Mouse (Mus musculus): ENCODE results near the gene Npb. TPM values are rescaled to one million over a fixed set of nuclear protein-coding genes. Genes with fewer than 3 reads are reported as not detected.
"Not testable (repeated sequence)": the region's sequence is repeated elsewhere in the genome, so short reads cannot be mapped to it uniquely, and the experiment has no call there.

Gene Npb
- polyA plus RNA-seq, 1 experiment from 2014 or later: 3.6 TPM

GRCm38 (mm10) chr11:120582982-120583293 lies 25.3 kb upstream of the Npb start:
- H3K27ac ChIP-seq (ENCODE audit: low read depth, low read length); H3K9ac ChIP-seq (ENCODE audit: low read depth, low read length); H3K4me3 ChIP-seq (ENCODE audit: low read depth, low read length); ATAC-seq (replicated peaks; ENCODE audit: low FRiP score); H3K27me3 ChIP-seq (replicated peaks; ENCODE audit: control insufficient read depth, insufficient read depth, low read length); DNase-seq (ENCODE audit: low spot score); H3K4me2 ChIP-seq; H3K9me3 ChIP-seq (ENCODE audit: control insufficient read depth, low read length): not testable (repeated sequence)
- H3K4me1 ChIP-seq (replicated peaks; ENCODE audit: control insufficient read depth, insufficient read depth, low read length): peaks cover 25% of the 10 kb centered on the region
- 90% methylated on average over 2 of the region's 2 CpGs for WGBS
- H3K36me3 ChIP-seq (ENCODE audit: control insufficient read depth, insufficient read depth, low read length): peaks cover 55% of the 10 kb centered on the region

GRCm38 (mm10) chr11:120583937-120584336 lies 24.3 kb upstream of the Npb start:
- ATAC-seq (replicated peaks; ENCODE audit: low FRiP score) (no peak), DNase-seq (ENCODE audit: low spot score) (no peak)
- Histone ChIP-seq H3K9ac (ENCODE audit: low read depth, low read length) (no peak overlapping the region), H3K4me3 (ENCODE audit: low read depth, low read length) (no peak overlapping the region), H3K36me3 (ENCODE audit: control insufficient read depth, insufficient read depth, low read length) (peaks cover 54% of the 10 kb centered on the region), H3K4me2 (no peak overlapping the region), H3K27ac (ENCODE audit: low read depth, low read length) (no peak overlapping the region), H3K4me1 (replicated peaks; ENCODE audit: control insufficient read depth, insufficient read depth, low read length) (peaks cover 25% of the 10 kb centered on the region), H3K27me3 (replicated peaks; ENCODE audit: control insufficient read depth, insufficient read depth, low read length) (no peaks in the 10 kb centered on the region), H3K9me3 (ENCODE audit: control insufficient read depth, low read length) (peaks cover 4% of the 10 kb centered on the region)
- 97% methylated on average over 1 of the region's 1 CpGs for WGBS

DNA sequence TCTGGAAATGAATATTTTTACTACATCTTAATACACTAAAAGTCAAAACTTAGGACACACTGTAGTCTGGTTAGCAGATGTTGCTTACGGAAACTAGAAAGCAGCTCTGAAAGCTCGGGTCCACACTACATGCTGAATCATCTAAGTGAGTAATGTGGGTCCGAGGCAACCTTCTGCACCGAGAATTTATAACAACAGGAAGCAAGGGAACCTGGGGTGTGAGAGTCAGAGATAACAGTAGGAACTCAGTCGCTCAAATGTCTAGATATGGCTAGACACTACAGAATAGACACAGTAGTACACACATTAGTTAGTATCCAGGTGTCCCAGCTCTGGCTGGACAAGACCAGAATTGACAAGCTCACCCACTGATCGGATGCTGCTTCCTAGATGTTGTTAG lies 19.7 kb upstream of the Npb start:
- peaks cover 4% of the 10 kb centered on the region for H3K9me3 ChIP-seq (ENCODE audit: control insufficient read depth, low read length)
- H3K27ac ChIP-seq (ENCODE audit: low read depth, low read length): peak overlapping the region; percentile 26; the same call in 1 of the 2 replicates
- no peaks in the 10 kb centered on the region for H3K27me3 ChIP-seq (replicated peaks; ENCODE audit: control insufficient read depth, insufficient read depth, low read length)
- peak; percentile 71 for ATAC-seq (replicated peaks; ENCODE audit: low FRiP score)
- H3K9ac ChIP-seq (ENCODE audit: low read depth, low read length): no peak overlapping the region
- no peak for DNase-seq (ENCODE audit: low spot score)
- WGBS: 51% methylated on average over 6 of the region's 6 CpGs
- peaks cover 74% of the 10 kb centered on the region for H3K36me3 ChIP-seq (ENCODE audit: control insufficient read depth, insufficient read depth, low read length)
- peaks cover 7% of the 10 kb centered on the region for H3K4me1 ChIP-seq (replicated peaks; ENCODE audit: control insufficient read depth, insufficient read depth, low read length)
- no peak overlapping the region for H3K4me2 ChIP-seq
- no peak overlapping the region for H3K4me3 ChIP-seq (ENCODE audit: low read depth, low read length)

GRCm38 (mm10) chr11:120597240-120598235 lies 10.7 kb upstream of the Npb start:
- Histone ChIP-seq H3K4me1 (replicated peaks; ENCODE audit: control insufficient read depth, insufficient read depth, low read length) (peaks cover 24% of the 10 kb centered on the region), H3K4me2 (peak overlapping the region; percentile 97), H3K27ac (ENCODE audit: low read depth, low read length) (peak overlapping the region; percentile 97), H3K27me3 (replicated peaks; ENCODE audit: control insufficient read depth, insufficient read depth, low read length) (no peaks in the 10 kb centered on the region), H3K9ac (ENCODE audit: low read depth, low read length) (peak overlapping the region; percentile 100), H3K4me3 (ENCODE audit: low read depth, low read length) (peak overlapping the region; percentile 100), H3K36me3 (ENCODE audit: control insufficient read depth, insufficient read depth, low read length) (peaks cover 46% of the 10 kb centered on the region), H3K9me3 (ENCODE audit: control insufficient read depth, low read length) (no peaks in the 10 kb centered on the region)
- DNase-seq (ENCODE audit: low spot score) (no peak), ATAC-seq (replicated peaks; ENCODE audit: low FRiP score) (peak; percentile 29)
- WGBS: 3% methylated on average over 88 of the region's 99 CpGs

- Histone ChIP-seq H3K9me3 (ENCODE audit: control insufficient read depth, low read length) (no peaks in the 10 kb centered on the region), H3K27ac (ENCODE audit: low read depth, low read length) (peak within 1 kb of the TSS; percentile 97), H3K36me3 (ENCODE audit: control insufficient read depth, insufficient read depth, low read length) (peaks cover 38% of the 10 kb centered on the region), H3K4me2 (peak within 1 kb of the TSS; percentile 97), H3K9ac (ENCODE audit: low read depth, low read length) (peak within 1 kb of the TSS; percentile 100), H3K4me3 (ENCODE audit: low read depth, low read length) (peak within 1 kb of the TSS; percentile 100), H3K4me1 (replicated peaks; ENCODE audit: control insufficient read depth, insufficient read depth, low read length) (peaks cover 30% of the 10 kb centered on the region), H3K27me3 (replicated peaks; ENCODE audit: control insufficient read depth, insufficient read depth, low read length) (no peaks in the 10 kb centered on the region)
- ATAC-seq (replicated peaks; ENCODE audit: low FRiP score) (peak; percentile 98), DNase-seq (ENCODE audit: low spot score) (peak; percentile 94)
- under 1% methylated on average over 88 of the region's 88 CpGs for WGBS
Observed at GRCm38 (mm10) chr11:120598283-120598989, 9.8 kb upstream of the Npb start, which contains the start of the genes Alyref and Anapc11. Alyref (minus strand) TSS chr11:120598365. Anapc11 (plus strand) TSS chr11:120598421.

DNA sequence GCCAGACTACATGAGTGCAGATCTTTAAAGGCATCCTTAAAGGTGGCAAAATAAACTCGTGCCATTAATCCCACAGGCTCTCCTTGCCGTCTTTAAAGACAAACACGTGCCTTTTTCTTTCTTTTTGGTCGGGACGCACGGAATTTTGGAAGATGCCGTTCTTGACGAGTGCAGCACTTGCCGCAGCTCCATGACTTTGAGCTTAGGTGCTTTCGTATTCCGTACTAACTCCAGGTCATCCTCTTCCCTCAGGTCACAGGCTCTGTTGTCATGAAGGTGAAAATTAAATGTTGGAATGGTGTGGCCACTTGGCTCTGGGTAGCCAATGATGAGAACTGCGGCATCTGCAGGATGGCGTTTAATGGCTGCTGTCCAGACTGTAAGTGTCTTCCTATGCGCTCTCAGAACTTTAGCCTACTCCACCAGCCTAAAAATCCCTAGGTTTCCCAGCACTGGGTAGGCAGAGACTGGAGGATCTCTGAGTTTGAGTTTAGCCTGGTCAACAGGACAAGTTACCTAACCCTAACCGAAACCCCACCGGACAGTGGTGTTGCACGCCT lies 9.2 kb upstream of the Npb start:
- Histone ChIP-seq H3K27me3 (replicated peaks; ENCODE audit: control insufficient read depth, insufficient read depth, low read length) (no peaks in the 10 kb centered on the region), H3K9me3 (ENCODE audit: control insufficient read depth, low read length) (no peaks in the 10 kb centered on the region), H3K36me3 (ENCODE audit: control insufficient read depth, insufficient read depth, low read length) (peaks cover 34% of the 10 kb centered on the region), H3K4me3 (ENCODE audit: low read depth, low read length) (peak overlapping the region; percentile 100), H3K9ac (ENCODE audit: low read depth, low read length) (peak overlapping the region; percentile 100), H3K4me1 (replicated peaks; ENCODE audit: control insufficient read depth, insufficient read depth, low read length) (peaks cover 35% of the 10 kb centered on the region), H3K27ac (ENCODE audit: low read depth, low read length) (peak overlapping the region; percentile 97), H3K4me2 (peak overlapping the region; percentile 97)
- WGBS: 43% methylated on average over 17 of the region's 17 CpGs
- no peak for DNase-seq (ENCODE audit: low spot score)
- ATAC-seq (replicated peaks; ENCODE audit: low FRiP score): no peak

- Histone ChIP-seq H3K4me1 (replicated peaks; ENCODE audit: control insufficient read depth, insufficient read depth, low read length) (peaks cover 38% of the 10 kb centered on the region), H3K27ac (ENCODE audit: low read depth, low read length) (no peak overlapping the region), H3K4me2 (no peak overlapping the region), H3K27me3 (replicated peaks; ENCODE audit: control insufficient read depth, insufficient read depth, low read length) (no peaks in the 10 kb centered on the region), H3K9ac (ENCODE audit: low read depth, low read length) (no peak overlapping the region), H3K4me3 (ENCODE audit: low read depth, low read length) (no peak overlapping the region), H3K9me3 (ENCODE audit: control insufficient read depth, low read length) (no peaks in the 10 kb centered on the region), H3K36me3 (ENCODE audit: control insufficient read depth, insufficient read depth, low read length) (peaks cover 25% of the 10 kb centered on the region)
- ATAC-seq (replicated peaks; ENCODE audit: low FRiP score): no peak
- WGBS: 90% methylated on average over 3 of the region's 3 CpGs
- DNase-seq (ENCODE audit: low spot score): no peak
Observed at GRCm38 (mm10) chr11:120600716-120601115, 7.6 kb upstream of the Npb start.

DNA sequence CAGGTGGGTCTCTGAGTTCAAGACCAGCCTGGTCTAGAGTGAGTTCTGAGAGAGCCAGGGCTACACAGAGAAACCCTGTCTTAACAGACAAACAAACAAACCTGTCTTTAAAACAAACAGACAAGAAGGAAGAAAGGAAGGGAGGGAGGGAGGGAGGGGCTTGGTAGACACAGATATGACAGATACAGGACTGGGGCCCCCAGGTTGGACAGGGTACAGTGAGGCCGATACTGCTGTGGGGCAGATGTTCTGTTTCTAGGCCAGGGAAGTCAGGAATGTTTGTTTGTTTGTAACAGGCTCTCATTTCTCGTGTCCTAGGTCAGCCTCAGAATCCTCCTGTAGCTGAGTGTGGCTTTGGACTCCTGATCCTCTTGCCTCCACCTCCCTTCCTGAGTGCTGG lies 4.7 kb upstream of the Npb start:
- peak; percentile 78 for ATAC-seq (replicated peaks; ENCODE audit: low FRiP score)
- Histone ChIP-seq H3K4me2 (peak overlapping the region; percentile 53), H3K36me3 (ENCODE audit: control insufficient read depth, insufficient read depth, low read length) (peaks cover 21% of the 10 kb centered on the region), H3K9ac (ENCODE audit: low read depth, low read length) (peak overlapping the region; percentile 35), H3K4me3 (ENCODE audit: low read depth, low read length) (peak overlapping the region; percentile 20; the same call in 1 of the 2 replicates), H3K9me3 (ENCODE audit: control insufficient read depth, low read length) (no peaks in the 10 kb centered on the region), H3K27ac (ENCODE audit: low read depth, low read length) (peak overlapping the region; percentile 64), H3K27me3 (replicated peaks; ENCODE audit: control insufficient read depth, insufficient read depth, low read length) (peaks cover 3% of the 10 kb centered on the region; the same call in 1 of the 2 replicates), H3K4me1 (replicated peaks; ENCODE audit: control insufficient read depth, insufficient read depth, low read length) (peaks cover 30% of the 10 kb centered on the region)
- no peak for DNase-seq (ENCODE audit: low spot score)
- 54% methylated on average over 2 of the region's 2 CpGs for WGBS

All from liver, embryonic 11.5 days (tissue).